Mouse (Mus musculus) heart, postnatal 0 days (tissue): ENCODE measurements around the gene Ints1.

Experiments used
- CTCF ChIP-seq: IDR thresholded peaks from 2 replicates; pipeline ENCODE4 v1.5.1; 2016; ENCODE audit warnings: antibody characterized with exemption, control low read depth, low read depth
- EP300 ChIP-seq: IDR thresholded peaks from 2 replicates; pipeline ENCODE4 v1.6.1; 2016; ENCODE audit warnings: antibody characterized with exemption, low read depth

GRCm38 (mm10) chr5:139723113-139723512 lies 52.4 kb downstream of the Ints1 start:
- no peak for TF ChIP-seq EP300
- TF ChIP-seq CTCF, result no peak
